Mouse (Mus musculus) layer of hippocampus, adult 18-20 months (tissue): ENCODE results near the gene Depdc5. TPM values are rescaled to one million over a fixed set of nuclear protein-coding genes. Genes with fewer than 3 reads are reported as not detected.
"Not testable (repeated sequence)": the region's sequence is repeated elsewhere in the genome, so short reads cannot be mapped to it uniquely, and the experiment has no call there.

Experiments used
- DNase-seq, 2 experiments: peaks; one replicate each; pipeline ENCODE4 v3.0.0; 2022; ENCODE audit warnings: low spot score in 2 of 2
- total RNA-seq, 2 experiments: library from RNA; stranded (reverse); gene quantifications; 2 replicates each; pipeline ENCODE4 v1.2.3; 2021

Gene Depdc5
- total RNA-seq, 2 experiments from 2014 or later: 69.8 to 74.9 TPM

- no peak for DNase-seq
These were observed 165.2 kb downstream of the Depdc5 start for GRCm38 (mm10) chr5:33028656-33029055.

- peak in 1 of 2 experiments; percentile 74 for DNase-seq
These were observed 167.1 kb downstream of the Depdc5 start for GRCm38 (mm10) chr5:33030425-33031175.

DNA sequence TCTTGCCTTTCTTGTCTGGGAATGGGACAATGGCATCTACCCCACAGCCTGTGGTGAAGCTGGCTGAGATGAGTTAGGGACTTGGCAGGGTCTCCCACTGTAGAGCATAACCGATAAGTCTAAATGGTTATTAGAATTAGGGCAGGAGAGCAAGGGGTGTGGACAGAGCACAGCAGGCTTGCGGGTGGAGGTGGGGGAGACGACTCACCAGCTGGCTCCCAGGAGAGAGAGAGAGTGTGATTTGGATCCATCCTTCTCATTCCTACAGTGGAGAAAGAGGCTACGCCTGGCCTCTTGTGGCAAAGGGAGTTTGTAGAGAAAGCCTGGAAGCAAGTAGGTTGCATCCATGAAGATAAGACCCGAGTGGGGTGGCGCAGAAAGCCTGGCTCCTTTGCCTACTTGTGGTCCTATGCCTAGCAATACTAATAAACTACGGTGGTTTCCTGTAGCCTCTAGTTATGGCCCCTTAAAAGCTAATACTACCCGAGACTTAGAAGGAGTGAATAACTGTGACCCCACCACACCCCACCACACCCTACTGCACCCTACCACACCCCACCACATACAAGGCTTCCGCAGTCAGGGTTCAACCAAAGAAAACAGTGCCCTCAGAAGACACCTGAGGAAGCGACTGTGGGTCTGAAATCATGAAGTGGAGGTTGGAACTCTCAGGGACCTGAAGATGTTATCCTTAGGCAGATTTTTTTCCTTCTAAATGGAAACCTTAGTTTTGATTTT lies 168.7 kb downstream of the Depdc5 start:
- DNase-seq: peak in 1 of 2 experiments; percentile 25

DNA sequence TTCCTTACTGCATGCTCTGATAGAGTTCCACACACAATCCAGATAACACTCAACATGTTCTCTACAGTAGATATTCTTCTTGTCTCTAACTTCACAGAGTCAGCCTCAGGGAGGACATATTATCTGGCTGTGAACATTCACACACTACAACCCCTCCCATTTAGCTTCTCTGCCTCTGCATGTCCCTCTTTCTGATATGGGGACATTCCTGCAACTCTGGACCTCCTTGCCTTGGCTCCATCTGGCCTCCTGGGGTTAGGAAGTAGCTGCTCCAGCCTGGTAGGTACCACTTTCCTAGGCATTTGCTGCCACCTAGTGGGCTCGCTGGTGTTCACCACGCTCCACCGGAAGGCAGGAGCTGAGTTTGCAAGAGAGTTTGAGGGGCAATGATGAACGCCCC lies 169.6 kb downstream of the Depdc5 start:
- peak in 1 of 2 experiments; percentile 89 for DNase-seq

- DNase-seq: not testable (repeated sequence)
These were observed 170.1 kb downstream of the Depdc5 start for GRCm38 (mm10) chr5:33033633-33034032.

GRCm38 (mm10) chr5:33034100-33034499 lies 170.6 kb downstream of the Depdc5 start:
- DNase-seq: no peak

DNA sequence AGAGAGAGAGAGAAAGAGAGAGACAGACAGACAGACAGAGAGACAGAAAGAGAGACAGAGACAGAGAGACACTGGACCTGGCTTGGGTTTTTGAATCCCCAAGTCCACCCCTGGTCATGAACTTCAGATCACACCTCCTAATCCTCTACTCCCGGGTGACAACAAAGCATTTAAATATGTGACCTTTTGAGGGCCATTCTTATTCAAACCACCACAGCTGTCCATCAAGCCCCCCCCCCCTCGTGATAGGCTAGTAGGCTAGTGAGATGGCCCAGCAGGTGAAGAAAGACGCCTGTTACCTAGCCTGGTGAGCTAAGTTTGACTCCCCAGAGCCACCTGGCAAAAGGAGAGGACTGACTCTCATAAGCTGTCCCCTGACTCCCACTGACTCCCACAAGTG lies 171.4 kb downstream of the Depdc5 start:
- no peak for DNase-seq

DNA sequence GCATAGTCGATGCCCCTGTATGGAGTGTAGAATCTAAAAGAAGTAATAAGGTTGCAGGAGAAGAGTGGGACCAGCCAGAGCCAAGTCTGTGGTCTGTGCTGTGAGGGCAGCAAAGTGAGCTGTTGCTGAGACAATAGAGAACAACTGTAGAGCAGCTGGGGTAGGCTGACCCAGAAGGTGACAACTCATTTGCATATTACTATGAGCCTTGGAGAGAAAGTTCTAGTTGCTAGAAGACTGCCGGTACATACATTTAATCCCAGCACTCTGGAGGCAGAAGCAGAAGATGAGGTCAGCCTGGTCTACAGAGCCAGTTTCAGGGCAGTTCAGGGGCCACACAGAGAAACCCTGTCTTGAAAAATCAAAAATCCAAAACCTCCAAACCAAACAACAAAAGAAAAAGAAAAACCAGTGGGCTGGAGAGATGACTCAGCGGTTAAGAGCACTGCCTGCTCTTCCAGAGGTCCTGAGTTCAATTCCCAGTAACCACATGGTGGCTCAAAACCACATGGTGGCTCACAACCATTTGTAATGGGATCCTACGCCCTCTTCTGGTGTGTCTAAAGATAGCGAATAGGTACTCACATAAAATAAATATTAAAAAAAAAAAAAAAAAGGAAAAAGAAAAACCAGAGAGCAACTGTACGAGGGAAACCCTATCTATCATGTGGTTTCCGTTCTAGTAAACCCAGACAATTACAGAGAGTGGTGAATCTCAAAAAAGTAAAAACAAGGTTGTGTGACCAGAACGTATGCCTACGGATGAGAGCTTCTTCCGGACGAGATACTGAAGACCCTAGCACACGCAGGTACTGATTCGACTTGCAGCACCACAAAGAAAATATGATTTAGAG lies 175.4 kb downstream of the Depdc5 start:
- no peak for DNase-seq

- DNase-seq: peak in 1 of 2 experiments; percentile 78
These were observed 176.0 kb downstream of the Depdc5 start for GRCm38 (mm10) chr5:33039510-33039911.

DNA sequence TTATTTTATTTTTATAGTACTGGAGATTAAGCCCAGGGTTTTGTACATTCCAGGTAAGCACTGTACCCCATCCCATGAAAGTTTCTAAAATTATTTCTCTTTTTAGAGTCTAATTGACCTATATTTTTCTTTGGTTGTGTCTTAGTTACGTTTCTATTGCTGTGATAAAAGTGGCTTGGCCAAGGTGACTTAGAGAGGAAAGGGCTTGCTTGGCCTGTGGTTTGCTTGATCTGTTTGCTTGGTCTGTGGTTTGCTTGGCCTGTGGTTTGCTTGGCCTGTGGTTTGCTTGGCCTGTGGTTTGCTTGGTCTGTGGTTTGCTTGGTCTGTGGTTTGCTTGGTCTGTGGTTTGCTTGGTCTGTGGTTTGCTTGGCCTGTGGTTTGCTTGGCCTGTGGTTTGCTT lies 177.2 kb downstream of the Depdc5 start:
- DNase-seq: not testable (repeated sequence)

- no peak for DNase-seq
These were observed 179.9 kb downstream of the Depdc5 start for GRCm38 (mm10) chr5:33043397-33043796.

Other genes with a start within 250 kb of the Depdc5 start
- gene Pisd, start 78.1 kb upstream of the Depdc5 start, total RNA-seq: 10 to 100 TPM; 62.2 to 62.9 TPM
- gene Gm20671, start 36.6 kb upstream of the Depdc5 start, total RNA-seq: not detected
- gene Prr14l, start 9.4 kb upstream of the Depdc5 start, total RNA-seq: 10 to 100 TPM; 48.0 to 48.8 TPM
- gene Ywhah, start 155.1 kb downstream of the Depdc5 start, total RNA-seq: 1,000 to 10,000 TPM; 1,080 to 1,138 TPM
- under 1 TPM; 0.13 to 0.20 TPM for gene Slc5a1, start 240.5 kb downstream of the Depdc5 start, total RNA-seq